Mouse (Mus musculus) kidney, embryonic 15.5 days (tissue): ENCODE measurements around the gene Nkapd1. TPM values are rescaled to one million over a fixed set of nuclear protein-coding genes. Genes with fewer than 3 reads are reported as not detected.
A peak's percentile ranks its signal among the peaks of the same experiment; 100 is the strongest.

Experiments used
- ATAC-seq: fragments of 200-750 bp; cut with Nextera tagmentation; replicated peaks from 2 replicates; pipeline ENCODE4 v1.8.0; 2017; ENCODE audit warnings: moderate TSS enrichment; ENCODE audit not compliant: low FRiP score
- H3K27ac ChIP-seq: fragments of 300-500 bp; sonication (generic); 2 replicates; pipeline ENCODE4 v1.5.1; 2015; ENCODE audit warnings: mild to moderate bottlenecking, inconsistent platforms
- H3K27me3 ChIP-seq: fragments of 300-500 bp; sonication (generic); 2 replicates; pipeline ENCODE4 v1.6.1; 2015; ENCODE audit warnings: inconsistent platforms
- H3K36me3 ChIP-seq: fragments of 300-500 bp; sonication (generic); 2 replicates; pipeline ENCODE4 v1.6.1; 2015; ENCODE audit warnings: inconsistent platforms
- H3K4me1 ChIP-seq: fragments of 300-500 bp; sonication (generic); 2 replicates; pipeline ENCODE4 v1.6.1; 2015; ENCODE audit warnings: inconsistent platforms
- H3K4me2 ChIP-seq: fragments of 300-500 bp; sonication (generic); 2 replicates; pipeline ENCODE4 v1.6.1; 2015; ENCODE audit warnings: moderate library complexity, mild to moderate bottlenecking, inconsistent platforms
- H3K4me3 ChIP-seq: fragments of 300-500 bp; sonication (generic); replicated peaks from 2 replicates; pipeline ENCODE4 v1.5.1; 2015; ENCODE audit warnings: mild to moderate bottlenecking, inconsistent platforms
- H3K9ac ChIP-seq: fragments of 300-500 bp; sonication (generic); 2 replicates; pipeline ENCODE4 v1.6.1; 2015; ENCODE audit warnings: mild to moderate bottlenecking, inconsistent platforms
- H3K9me3 ChIP-seq: fragments of 300-500 bp; sonication (generic); replicated peaks from 2 replicates; pipeline ENCODE4 v1.6.1; 2016; ENCODE audit warnings: inconsistent platforms
- WGBS: fragments of 180-500 bp; shearing (Covaris S2); methylation state at CpG from one replicate; pipeline ENCODE4 v1.1.7; 2015; ENCODE audit warnings: mixed read lengths; 5-methylcytosine and 5-hydroxymethylcytosine counted together
- polyA plus RNA-seq: library from polyadenylated mRNA; unstranded; fragments of >200 nt; fragmentation: Nextera tagmentation; extraction: Ambion mirVana; gene quantifications from 2 replicates; pipeline ENCODE4 v1.2.1, GENCODE M21; 2015

Gene Nkapd1
- polyA plus RNA-seq, 1 experiment from 2014 or later, result 22.1 TPM

DNA sequence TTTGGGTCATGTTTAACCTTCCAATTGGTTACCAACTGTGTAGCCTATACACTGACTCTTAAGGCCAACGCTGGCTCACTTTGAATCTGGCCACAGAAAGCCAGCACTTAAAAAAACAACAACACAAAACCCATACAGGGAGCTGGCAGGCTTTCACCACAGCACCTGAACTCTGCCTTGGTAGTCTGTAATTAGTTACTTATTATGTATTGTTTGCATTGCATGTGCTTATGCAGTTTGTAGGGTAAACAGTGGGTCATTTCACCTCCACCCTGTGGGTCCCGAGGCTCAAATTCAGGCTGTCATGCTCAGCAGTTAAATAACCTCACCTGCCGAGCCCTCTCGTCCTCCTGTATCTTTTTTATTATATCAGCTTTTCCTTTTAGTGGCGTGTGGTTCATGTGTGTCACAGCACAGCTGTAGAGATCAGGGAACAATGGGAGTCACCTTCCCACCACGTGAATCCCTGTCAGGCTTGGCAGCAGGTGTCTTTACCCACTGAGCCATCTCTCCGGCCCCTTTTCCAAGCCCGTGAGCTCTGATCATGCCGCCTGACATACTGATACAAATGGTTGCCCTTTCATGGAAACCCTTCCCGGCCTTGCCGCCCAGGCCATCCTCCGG lies 22.4 kb downstream of the Nkapd1 start:
- Histone ChIP-seq H3K36me3 (peaks cover 49% of the 10 kb centered on the region), H3K27me3 (no peaks in the 10 kb centered on the region), H3K4me3 (no peak overlapping the region), H3K4me2 (no peak overlapping the region), H3K4me1 (no peaks in the 10 kb centered on the region), H3K9me3 (no peaks in the 10 kb centered on the region), H3K9ac (no peak overlapping the region), H3K27ac (0 out of 2 replicates have a peak overlapping the region, but pooled peaks have one; percentile 45)
- no peak for ATAC-seq
- WGBS, result 79% methylated on average over 12 of the region's 12 CpGs

DNA sequence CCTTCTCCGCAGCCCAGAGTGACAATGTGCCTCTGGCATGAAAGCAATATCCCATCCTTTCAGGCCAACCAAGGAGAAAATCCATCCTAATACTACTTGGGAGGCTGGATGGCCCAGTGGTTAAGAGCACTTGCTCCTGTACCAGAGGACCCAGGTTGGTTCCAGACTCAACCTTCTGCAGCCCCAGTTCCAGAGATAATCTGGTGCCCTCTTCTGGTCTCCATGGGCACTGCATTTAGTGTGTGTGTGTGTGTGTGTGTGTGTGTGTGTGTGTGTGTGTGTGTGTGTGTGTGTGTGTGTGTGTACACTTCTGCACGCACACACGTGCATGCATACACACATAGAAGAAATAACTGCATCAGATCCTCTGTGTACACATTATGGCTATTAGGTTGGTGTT lies 23.7 kb downstream of the Nkapd1 start:
- Histone ChIP-seq H3K36me3 (peaks cover 37% of the 10 kb centered on the region), H3K27me3 (no peaks in the 10 kb centered on the region), H3K27ac (no peak overlapping the region), H3K4me2 (no peak overlapping the region), H3K4me3 (no peak overlapping the region), H3K9me3 (no peaks in the 10 kb centered on the region), H3K9ac (no peak overlapping the region), H3K4me1 (no peaks in the 10 kb centered on the region)
- ATAC-seq, result no peak
- 90% methylated on average over 3 of the region's 3 CpGs for WGBS

DNA sequence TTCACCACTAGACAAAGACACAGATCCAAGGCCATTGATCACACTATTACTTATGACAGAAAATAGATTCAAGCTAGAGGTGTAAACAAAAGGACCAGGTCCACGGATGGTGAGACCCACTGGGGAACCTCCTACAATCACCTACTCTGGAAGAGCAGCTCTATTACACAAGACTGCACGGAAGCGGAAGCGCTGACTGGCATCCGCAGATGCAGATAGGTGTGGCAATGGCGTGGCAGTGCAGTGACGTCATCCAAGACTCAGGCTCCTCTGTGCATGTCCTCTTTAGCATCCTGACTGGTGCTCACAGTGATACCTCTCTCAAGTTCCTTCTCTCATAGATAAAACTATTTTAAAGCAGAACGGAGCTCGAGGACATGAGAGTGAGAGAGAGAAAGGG lies 24.3 kb downstream of the Nkapd1 start:
- Histone ChIP-seq H3K27ac (no peak overlapping the region), H3K4me1 (no peaks in the 10 kb centered on the region), H3K4me2 (no peak overlapping the region), H3K4me3 (no peak overlapping the region), H3K36me3 (peaks cover 31% of the 10 kb centered on the region), H3K27me3 (no peaks in the 10 kb centered on the region), H3K9ac (no peak overlapping the region), H3K9me3 (no peaks in the 10 kb centered on the region)
- WGBS, result 86% methylated on average over 9 of the region's 9 CpGs
- no peak for ATAC-seq

DNA sequence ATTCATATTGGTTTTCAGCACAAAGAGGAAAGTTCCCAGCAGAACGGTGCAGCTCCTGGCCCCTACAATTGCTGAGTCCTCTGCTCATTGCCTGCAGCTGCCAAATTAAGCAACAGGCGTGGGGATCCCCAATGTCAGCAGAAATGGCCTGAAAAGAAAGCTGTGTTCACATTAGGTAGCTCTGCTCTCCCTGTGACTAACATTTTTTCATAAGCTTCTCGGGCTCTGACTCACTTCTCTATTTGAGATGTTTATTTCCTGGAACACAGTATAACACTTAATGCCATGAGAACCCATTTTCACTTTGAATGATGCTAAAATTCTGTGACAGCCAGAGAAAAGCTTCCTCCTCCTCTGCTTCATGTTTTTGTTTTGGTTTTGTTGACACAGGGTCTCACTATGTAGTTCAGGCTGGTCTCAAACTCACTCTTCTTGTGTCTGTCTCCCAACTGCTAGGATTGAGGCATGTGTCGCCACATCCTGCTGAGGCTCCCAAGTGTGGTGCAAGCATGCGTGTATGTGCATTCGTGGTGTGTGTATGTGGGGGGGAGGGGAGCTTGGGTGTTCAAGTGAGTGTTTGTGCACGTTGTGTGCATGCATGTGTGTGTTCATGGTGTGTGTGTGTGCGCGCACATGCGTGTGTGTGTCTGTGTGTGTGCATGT lies 26.3 kb downstream of the Nkapd1 start:
- 74% methylated on average over 10 of the region's 10 CpGs for WGBS
- ATAC-seq, result no peak
- Histone ChIP-seq H3K9me3 (no peaks in the 10 kb centered on the region), H3K27ac (no peak overlapping the region), H3K4me3 (no peak overlapping the region), H3K27me3 (no peaks in the 10 kb centered on the region), H3K36me3 (peaks cover 11% of the 10 kb centered on the region), H3K9ac (no peak overlapping the region), H3K4me1 (no peaks in the 10 kb centered on the region), H3K4me2 (no peak overlapping the region)

DNA sequence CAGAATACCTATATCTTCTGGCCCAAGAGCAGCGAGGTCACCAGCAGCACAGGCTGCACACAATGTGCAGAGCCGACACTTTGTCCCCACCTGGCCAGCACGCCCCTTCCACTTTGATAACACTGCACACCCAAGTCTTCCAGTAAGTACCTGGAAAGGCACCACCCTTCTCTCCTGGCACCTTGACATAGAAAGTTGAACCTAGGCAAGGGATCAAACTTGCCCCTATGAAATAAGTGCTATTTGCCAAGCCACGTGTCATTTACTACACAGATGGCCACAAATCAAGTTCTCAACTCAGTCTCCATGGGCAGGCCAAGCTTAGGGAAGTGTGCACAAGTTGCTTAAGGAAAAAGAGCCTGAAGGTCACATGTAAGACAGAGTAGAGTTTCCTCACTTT lies 30.3 kb downstream of the Nkapd1 start:
- Histone ChIP-seq H3K4me1 (no peaks in the 10 kb centered on the region), H3K4me2 (no peak overlapping the region), H3K9me3 (no peaks in the 10 kb centered on the region), H3K4me3 (no peak overlapping the region), H3K27ac (no peak overlapping the region), H3K27me3 (no peaks in the 10 kb centered on the region), H3K36me3 (no peaks in the 10 kb centered on the region), H3K9ac (no peak overlapping the region)
- ATAC-seq, result no peak
- 73% methylated on average over 4 of the region's 4 CpGs for WGBS

DNA sequence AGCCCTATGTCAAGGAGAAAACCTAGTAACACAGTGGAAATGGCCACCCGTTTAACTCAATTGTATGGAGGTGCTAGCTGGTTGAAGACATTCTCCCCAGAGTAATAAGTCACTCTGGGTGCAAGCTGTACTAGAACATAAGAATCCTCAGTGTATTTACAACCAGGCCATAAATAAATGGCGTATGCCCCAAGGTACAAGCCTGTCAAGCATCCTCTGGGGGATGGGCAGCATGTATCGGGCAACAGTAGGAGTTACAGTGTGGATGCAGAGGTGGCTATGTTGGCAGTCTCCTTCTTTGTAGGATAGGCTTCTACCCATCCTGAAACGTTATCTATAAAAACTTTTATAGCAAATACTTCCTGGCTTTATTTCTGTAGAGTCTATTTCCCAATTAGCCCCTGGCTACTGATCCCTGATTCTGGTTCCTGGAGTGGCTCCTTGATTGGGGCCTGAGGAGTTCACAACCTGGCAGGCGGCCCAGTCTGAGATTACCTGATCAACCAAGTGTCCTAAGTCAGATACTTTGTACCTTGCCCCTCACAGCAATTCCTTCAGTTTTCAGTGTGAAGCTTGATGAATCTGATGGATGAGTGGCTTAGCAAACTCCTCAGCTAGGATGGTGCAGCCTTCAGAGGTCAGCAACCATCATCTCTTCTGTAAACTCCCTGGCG lies 32.0 kb downstream of the Nkapd1 start:
- H3K27me3 ChIP-seq, result no peaks in the 10 kb centered on the region
- H3K27ac ChIP-seq, result no peak overlapping the region
- ATAC-seq, result no peak
- H3K9me3 ChIP-seq, result no peaks in the 10 kb centered on the region
- no peak overlapping the region for H3K9ac ChIP-seq
- H3K4me3 ChIP-seq, result no peak overlapping the region
- H3K4me1 ChIP-seq, result no peaks in the 10 kb centered on the region
- 71% methylated on average over 6 of the region's 6 CpGs for WGBS
- no peaks in the 10 kb centered on the region for H3K36me3 ChIP-seq
- H3K4me2 ChIP-seq, result no peak overlapping the region

DNA sequence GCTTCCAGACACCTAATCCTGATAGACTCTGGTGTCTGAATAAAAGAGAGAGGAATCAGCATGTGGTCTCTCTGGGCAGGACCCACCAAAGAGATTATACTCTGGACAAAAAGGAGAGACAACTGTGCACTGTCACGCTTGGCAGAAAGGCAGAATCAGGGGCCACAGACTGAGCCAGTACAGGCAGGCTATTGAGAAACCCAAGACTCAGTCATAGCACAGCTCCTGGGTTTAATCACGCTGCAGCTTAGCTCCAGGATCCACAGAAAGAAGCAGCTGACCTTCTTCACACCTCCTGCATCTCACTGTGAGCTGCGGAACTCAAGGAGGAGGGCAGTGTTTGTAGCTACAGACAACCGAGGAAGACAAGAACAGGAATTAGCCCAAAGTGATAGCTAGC lies 36.9 kb downstream of the Nkapd1 start:
- H3K27ac ChIP-seq, result no peak overlapping the region
- no peak overlapping the region for H3K4me3 ChIP-seq
- H3K27me3 ChIP-seq, result no peaks in the 10 kb centered on the region
- H3K4me2 ChIP-seq, result no peak overlapping the region
- 37% methylated on average over 4 of the region's 4 CpGs for WGBS
- no peaks in the 10 kb centered on the region for H3K9me3 ChIP-seq
- H3K36me3 ChIP-seq, result no peaks in the 10 kb centered on the region
- H3K9ac ChIP-seq, result no peak overlapping the region
- ATAC-seq, result no peak
- H3K4me1 ChIP-seq, result no peaks in the 10 kb centered on the region

DNA sequence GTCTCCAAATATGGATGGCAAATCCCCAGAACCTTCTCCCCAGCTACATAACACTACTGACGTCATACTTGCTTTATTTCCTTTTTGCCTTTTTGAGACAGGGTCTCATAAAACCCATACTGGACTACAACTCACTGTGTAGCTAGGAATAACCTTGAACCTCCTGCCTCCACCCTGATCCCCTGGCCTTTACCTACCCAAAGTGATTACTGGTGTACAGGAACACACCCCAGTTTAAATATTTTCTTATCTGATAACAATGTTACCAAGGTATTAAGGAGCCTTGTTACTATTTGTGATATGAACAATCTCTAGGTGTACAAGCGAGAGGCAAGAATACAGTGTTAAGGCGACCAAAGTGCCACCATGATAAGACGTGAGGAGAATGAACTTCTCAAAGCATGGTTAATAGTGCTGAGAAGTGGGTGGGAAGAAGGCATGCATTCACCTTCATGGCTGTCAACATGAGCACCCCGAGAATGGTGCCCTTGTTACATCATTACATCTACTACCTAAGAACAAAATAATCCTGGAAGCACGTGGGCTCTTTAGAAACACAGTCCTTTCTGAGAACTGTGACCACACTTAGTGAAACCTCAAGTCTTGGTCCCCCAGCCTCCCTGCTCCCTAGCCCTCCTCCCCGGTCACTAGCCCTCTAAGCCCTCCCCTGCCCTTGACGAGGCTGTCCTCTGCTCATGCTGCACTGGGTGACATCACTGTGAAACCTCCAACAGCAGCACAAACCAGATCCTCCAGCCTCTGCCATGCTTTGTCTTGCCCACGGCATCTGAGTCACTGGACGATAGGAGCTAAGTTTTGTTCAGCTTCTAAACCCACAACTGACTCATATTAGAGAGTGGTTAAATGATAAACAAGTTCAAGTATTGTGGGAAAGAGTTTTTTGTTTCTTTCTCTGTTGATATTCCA lies 47.4 kb downstream of the Nkapd1 start:
- Histone ChIP-seq H3K27ac (no peak overlapping the region), H3K4me2 (no peak overlapping the region), H3K9ac (no peak overlapping the region), H3K27me3 (no peaks in the 10 kb centered on the region), H3K4me1 (no peaks in the 10 kb centered on the region), H3K9me3 (no peaks in the 10 kb centered on the region), H3K36me3 (no peaks in the 10 kb centered on the region), H3K4me3 (no peak overlapping the region)
- 84% methylated on average over 10 of the region's 10 CpGs for WGBS
- ATAC-seq, result no peak

DNA sequence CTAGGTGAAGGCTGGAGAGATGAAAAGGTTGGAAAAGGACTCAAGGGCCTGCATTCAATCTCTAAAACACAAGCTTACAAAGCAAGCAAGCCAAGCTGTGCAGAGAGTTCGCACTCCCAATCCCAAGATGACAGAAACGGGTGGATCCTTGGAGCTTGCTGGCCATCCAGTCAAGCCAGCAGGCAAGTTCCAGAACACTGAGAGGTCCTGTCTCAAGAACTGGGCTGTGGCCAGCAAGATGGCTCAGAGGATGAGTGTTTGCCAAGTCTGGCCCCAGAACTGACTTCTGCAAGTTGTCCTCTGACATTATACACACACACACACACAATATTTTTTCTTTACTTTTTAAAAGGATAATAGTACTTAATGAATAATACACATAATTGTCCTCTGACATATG lies 49.4 kb downstream of the Nkapd1 start:
- H3K4me1 ChIP-seq, result no peaks in the 10 kb centered on the region

DNA sequence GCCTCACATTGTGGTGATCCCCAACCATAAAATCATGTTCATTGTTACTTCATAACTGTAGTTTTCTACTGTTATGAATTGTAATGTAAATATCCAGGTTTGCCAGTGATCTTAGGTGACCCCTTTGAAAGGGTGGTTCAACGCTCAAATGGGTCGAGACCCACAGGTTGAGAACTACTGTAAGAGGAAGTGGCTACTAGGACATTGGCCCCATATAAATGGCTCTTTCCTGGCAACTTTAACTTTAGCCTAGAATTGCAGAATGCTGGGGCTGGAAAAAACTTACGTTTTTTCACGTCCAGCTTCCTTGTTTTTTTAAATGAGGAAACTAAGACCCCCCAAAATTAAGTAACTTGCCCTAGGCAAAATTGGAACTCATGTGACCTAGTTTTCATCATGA lies 49.9 kb downstream of the Nkapd1 start:
- Histone ChIP-seq H3K9me3 (no peaks in the 10 kb centered on the region), H3K27ac (no peak overlapping the region), H3K4me1 (no peaks in the 10 kb centered on the region), H3K27me3 (no peaks in the 10 kb centered on the region), H3K4me2 (no peak overlapping the region), H3K9ac (no peak overlapping the region), H3K4me3 (no peak overlapping the region), H3K36me3 (no peaks in the 10 kb centered on the region)
- WGBS, result 87% methylated on average over 4 of the region's 4 CpGs
- no peak for ATAC-seq

More for the DNA sequence above, 49.4 kb downstream of the Nkapd1 start:
- H3K36me3 ChIP-seq, result no peaks in the 10 kb centered on the region
- H3K4me2 ChIP-seq, result no peak overlapping the region
- no peaks in the 10 kb centered on the region for H3K9me3 ChIP-seq
- ATAC-seq, result no peak
- H3K4me3 ChIP-seq, result no peak overlapping the region
- H3K27ac ChIP-seq, result no peak overlapping the region
- H3K27me3 ChIP-seq, result no peaks in the 10 kb centered on the region
- 95% methylated on average over 2 of the region's 2 CpGs for whole genome bisulfite sequencing
- no peak overlapping the region for H3K9ac ChIP-seq

DNA sequence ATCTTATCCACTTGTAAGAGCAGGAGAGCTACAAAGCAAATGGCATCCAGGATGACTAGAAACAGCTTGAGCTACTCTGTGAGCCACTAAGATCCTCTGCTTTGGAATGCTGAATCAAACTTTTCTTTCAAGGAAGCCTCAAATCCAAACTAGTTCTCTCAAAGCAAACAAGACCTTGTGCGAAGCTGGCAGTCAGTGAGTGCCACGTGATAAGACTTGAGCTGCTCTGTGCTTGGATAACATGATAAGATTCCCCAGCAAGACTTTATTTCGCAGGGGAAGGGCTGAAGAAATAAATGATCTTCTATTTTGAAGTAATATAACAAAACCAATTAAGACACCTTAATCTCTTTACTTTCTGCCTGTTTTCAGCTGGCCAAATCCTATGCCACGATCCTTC lies 51.3 kb downstream of the Nkapd1 start:
- ATAC-seq, result no peak
- H3K36me3 ChIP-seq, result no peaks in the 10 kb centered on the region
- no peak overlapping the region for H3K27ac ChIP-seq
- no peaks in the 10 kb centered on the region for H3K9me3 ChIP-seq
- H3K4me2 ChIP-seq, result no peak overlapping the region
- H3K27me3 ChIP-seq, result no peaks in the 10 kb centered on the region
- H3K9ac ChIP-seq, result no peak overlapping the region
- H3K4me1 ChIP-seq, result no peaks in the 10 kb centered on the region
- WGBS, result 78% methylated on average over 4 of the region's 4 CpGs
- H3K4me3 ChIP-seq, result no peak overlapping the region

DNA sequence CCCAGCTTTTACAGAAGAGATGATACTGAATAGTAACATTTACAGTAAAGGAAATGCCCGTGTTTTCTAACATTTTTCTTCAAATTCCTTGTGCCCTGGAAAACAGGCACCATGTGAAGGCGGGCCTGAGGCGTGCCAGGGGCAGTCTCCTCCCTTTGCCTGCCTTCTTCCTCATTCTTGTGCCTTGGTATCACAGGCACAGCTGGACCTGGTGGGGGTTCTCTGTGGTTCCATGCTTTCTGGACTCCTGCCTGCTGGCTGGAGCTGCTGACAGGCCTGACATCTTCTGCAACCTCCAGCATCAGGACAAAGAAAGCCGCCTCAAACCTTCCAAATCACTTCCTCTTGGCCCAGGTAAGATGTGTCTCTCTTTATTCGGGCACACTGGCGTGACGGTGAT lies 52.1 kb downstream of the Nkapd1 start:
- H3K4me3 ChIP-seq, result no peak overlapping the region
- no peaks in the 10 kb centered on the region for H3K9me3 ChIP-seq
- WGBS, result 81% methylated on average over 7 of the region's 7 CpGs
- H3K27ac ChIP-seq, result no peak overlapping the region
- H3K4me1 ChIP-seq, result no peaks in the 10 kb centered on the region
- no peaks in the 10 kb centered on the region for H3K27me3 ChIP-seq
- ATAC-seq, result no peak
- H3K9ac ChIP-seq, result no peak overlapping the region
- H3K4me2 ChIP-seq, result no peak overlapping the region
- no peaks in the 10 kb centered on the region for H3K36me3 ChIP-seq
